Mouse (Mus musculus): ENCODE results near the gene Fcho1.

DNA sequence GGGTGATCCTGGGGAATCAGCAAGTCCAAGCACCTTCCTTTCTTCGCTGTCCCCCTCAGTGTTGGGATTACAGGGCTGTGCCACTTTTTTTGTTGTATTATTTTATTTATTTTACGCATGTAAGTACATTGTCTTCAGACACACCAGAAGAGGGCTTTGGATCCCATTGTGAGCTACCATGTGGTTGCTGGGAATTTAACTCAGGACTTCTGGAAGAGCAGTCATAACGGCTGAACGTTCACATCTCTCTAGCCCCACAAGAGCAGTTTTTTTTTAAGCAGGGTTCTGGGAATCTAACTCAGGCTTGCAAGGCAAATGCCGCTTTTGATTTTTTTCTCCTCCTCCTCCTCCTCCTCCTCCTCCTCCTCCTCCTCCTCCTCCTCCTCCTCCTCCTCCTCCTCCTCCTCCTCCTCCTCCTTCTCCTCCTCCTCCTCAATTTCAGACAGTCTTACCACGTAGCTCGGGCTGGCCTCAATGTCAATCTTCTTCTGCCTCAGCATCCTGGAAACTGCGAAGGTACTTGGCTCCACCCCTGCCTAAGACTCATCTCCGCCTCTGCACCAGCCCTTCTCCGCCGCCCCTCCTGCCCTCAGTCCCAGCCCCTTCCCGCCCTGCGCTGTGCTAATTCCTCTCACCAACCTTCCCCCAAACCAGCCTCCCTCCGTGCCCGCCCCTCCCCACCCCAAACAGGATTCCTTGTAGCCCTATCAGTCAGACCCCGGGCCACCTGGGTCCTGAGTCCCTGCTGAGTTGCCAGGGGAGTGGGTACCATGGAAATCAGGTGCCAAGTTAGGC lies 3.5 kb upstream of the Fcho1 start:
- TF ChIP-seq POLR2A (IDR thresholded peaks at IDR 0.05; ENCODE audit: insufficient read depth, low read depth, low read length): no peak
- no peak for TF ChIP-seq EP300 (IDR thresholded peaks at IDR 0.05; ENCODE audit: insufficient read depth, low read depth, low read length)

All from heart, adult 2 months (tissue).